ENCODE assay signal across 11 mouse cellular contexts in the genomic region with DNA sequence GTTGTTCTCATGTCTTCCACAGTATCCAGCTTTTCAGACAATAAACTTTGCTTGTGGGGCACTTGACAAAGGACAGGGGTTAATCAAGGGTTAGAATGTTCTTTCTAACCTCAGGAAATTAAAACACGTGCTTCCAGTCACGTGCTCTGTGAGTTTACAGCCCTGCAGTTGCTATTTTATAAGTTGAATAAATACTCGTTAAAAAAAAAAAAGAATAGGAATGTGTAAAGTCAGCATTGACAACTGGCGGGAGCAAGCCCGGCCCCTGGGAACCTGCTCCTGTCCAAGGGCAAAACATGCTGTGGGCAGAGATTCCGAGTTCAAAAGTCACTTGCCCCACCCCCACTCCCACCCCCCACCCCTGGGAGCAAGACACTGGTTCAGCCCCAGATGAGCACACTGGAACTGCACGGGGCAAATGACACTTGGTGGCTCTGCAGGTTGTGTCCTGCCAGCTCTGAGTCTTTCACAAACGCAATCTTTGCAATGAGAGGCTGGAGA.
A peak's percentile ranks its signal among the peaks of the same experiment; 100 is the strongest.
DNase-seq lines count a peak whose midpoint lies in the region; ATAC-seq and TF ChIP-seq lines count a peak whose summit lies in the region.
"Had no signal": no experiment of that assay in that cellular context is flagged by ENCODE, and none has a peak within 500 bp of the region (broad histone marks: within the 10 kb centered on the region; RNA-seq: fewer than 3 reads in every experiment).

No protein-coding gene starts in this region.

- H3K4me2 ChIP-seq in kidney, embryonic 15.5 days: no peak overlapping the region
- H3K4me2 ChIP-seq in neural tube, embryonic 15.5 days: no peak overlapping the region
- H3K4me2 ChIP-seq: embryonic facial prominence, embryonic 15.5 days had no signal

- no peaks in the 10 kb centered on the region for H3K9me3 ChIP-seq in kidney, embryonic 15.5 days (replicated peaks)
- H3K9me3 ChIP-seq in neural tube, embryonic 15.5 days (replicated peaks): no peaks in the 10 kb centered on the region
- H3K9me3 ChIP-seq: embryonic facial prominence, embryonic 15.5 days; hindbrain, embryonic 10.5 days; megakaryocyte, embryonic 14.5 days had no signal

- no peak overlapping the region for H3K9ac ChIP-seq in kidney, embryonic 15.5 days
- H3K9ac ChIP-seq in neural tube, embryonic 15.5 days (replicated peaks): no peak overlapping the region
- H3K9ac ChIP-seq: embryonic facial prominence, embryonic 15.5 days had no signal

- ATAC-seq in kidney, embryonic 15.5 days (replicated peaks; ENCODE audit: low FRiP score): peak; percentile 51
- ATAC-seq in neural tube, embryonic 15.5 days (ENCODE audit: low FRiP score): no peak

- intact Hi-C loops in heart, postnatal 25 days (cut with DNase I): no loop called here
- intact Hi-C loops in left cerebral cortex, postnatal 36 days (cut with DNase I): no loop called here

- DNase-seq in heart, adult 9 months (ENCODE audit: low spot score in 2 of 2): peak; percentile 24 to 26
- no peak for DNase-seq in heart, postnatal 25 days (ENCODE audit: low spot score)
- peak; percentile 28 for DNase-seq in lung, postnatal 25 days (ENCODE audit: low spot score)
- no peak for DNase-seq in left cerebral cortex, postnatal 36 days (ENCODE audit: low spot score in 2 of 2)
- DNase-seq in testis, postnatal 14 days (ENCODE audit: low spot score): no peak

- peaks cover 7% of the 10 kb centered on the region for H3K4me1 ChIP-seq in bone marrow, adult 2 months (ENCODE audit: control insufficient read depth, insufficient read depth, low read length)
- H3K4me1 ChIP-seq in kidney, embryonic 15.5 days: peaks cover 29% of the 10 kb centered on the region
- H3K4me1 ChIP-seq in neural tube, embryonic 15.5 days: peaks cover 4% of the 10 kb centered on the region; the same call in 1 of the 2 replicates

- H3K27ac ChIP-seq in bone marrow, adult 2 months (ENCODE audit: control insufficient read depth, insufficient read depth, low read depth, low read length, poor library complexity): peak overlapping the region; percentile 95
- H3K27ac ChIP-seq in kidney, embryonic 15.5 days: peak overlapping the region; percentile 62; the same call in 1 of the 2 replicates
- H3K27ac ChIP-seq in neural tube, embryonic 15.5 days (replicated peaks): no peak overlapping the region
- H3K27ac ChIP-seq: embryonic facial prominence, embryonic 15.5 days; hindbrain, embryonic 10.5 days had no signal

- H3K27me3 ChIP-seq in kidney, embryonic 15.5 days: no peaks in the 10 kb centered on the region
- H3K27me3 ChIP-seq in neural tube, embryonic 15.5 days (replicated peaks): no peaks in the 10 kb centered on the region
- H3K27me3 ChIP-seq: embryonic facial prominence, embryonic 15.5 days; megakaryocyte, embryonic 14.5 days had no signal

- H3K36me3 ChIP-seq in kidney, embryonic 15.5 days: no peaks in the 10 kb centered on the region
- H3K36me3 ChIP-seq in neural tube, embryonic 15.5 days: no peaks in the 10 kb centered on the region
- H3K36me3 ChIP-seq: embryonic facial prominence, embryonic 15.5 days; hindbrain, embryonic 10.5 days had no signal

- H3K4me3 ChIP-seq in bone marrow, adult 2 months (replicated peaks; ENCODE audit: control insufficient read depth, low read depth, low read length): no peak overlapping the region
- no peak overlapping the region for H3K4me3 ChIP-seq in kidney, embryonic 15.5 days (replicated peaks)
- H3K4me3 ChIP-seq in neural tube, embryonic 15.5 days (replicated peaks): no peak overlapping the region
- H3K4me3 ChIP-seq: embryonic facial prominence, embryonic 15.5 days; hindbrain, embryonic 10.5 days; megakaryocyte, embryonic 14.5 days had no signal

- no peak for TF ChIP-seq POLR2A in bone marrow, adult 2 months (IDR thresholded peaks at IDR 0.05; ENCODE audit: borderline replicate concordance, control insufficient read depth, low read depth, low read length)

- TF ChIP-seq CTCF in bone marrow, adult 2 months (IDR thresholded peaks at IDR 0.05; ENCODE audit: control insufficient read depth, insufficient read depth, low read length): no peak

- 21% methylated on average over 8 of the region's 8 CpGs for WGBS in bone marrow, adult 2 months
- WGBS in kidney, embryonic 15.5 days: 21% methylated on average over 8 of the region's 8 CpGs
- WGBS in neural tube, embryonic 15.5 days: 34% methylated on average over 8 of the region's 8 CpGs

Comparison
In these comparisons a context has a peak if more than half of its experiments do, and no peak if none do; other contexts are left out.
1. DNase-seq: peak in heart, adult 9 months (2 of 2) and lung, postnatal 25 days (single experiment); none in heart, postnatal 25 days (single experiment), left cerebral cortex, postnatal 36 days (0 of 2) and testis, postnatal 14 days (single experiment).